Mouse (Mus musculus): Measurements from ENCODE around the gene Negr1.
A peak's percentile ranks its signal among the peaks of the same experiment; 100 is the strongest.
"Not testable (repeated sequence)": the region's sequence is repeated elsewhere in the genome, so short reads cannot be mapped to it uniquely, and the experiment has no call there.

The Negr1 gene

DNA sequence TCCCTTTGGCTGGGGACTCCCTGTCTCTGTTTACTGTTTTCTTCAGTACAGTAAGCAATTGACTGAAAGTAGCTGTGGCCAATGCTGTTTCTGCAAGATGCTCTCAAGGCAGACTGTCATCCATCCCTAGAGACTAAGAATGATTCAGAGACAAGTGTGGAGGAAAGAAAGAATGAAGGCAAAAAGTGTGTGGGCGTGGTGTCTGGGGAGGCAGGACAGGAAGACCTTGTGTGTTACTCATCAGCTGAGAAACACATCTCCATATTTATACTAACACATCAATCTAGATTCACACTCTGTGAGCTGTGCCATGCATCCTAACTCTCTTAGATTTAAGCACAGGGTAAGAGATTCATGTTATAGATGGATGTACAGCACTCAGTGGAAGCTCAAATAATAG, 431.2 kb downstream of the Negr1 start:
- DNase-seq (ENCODE audit: low spot score in 2 of 2): peak; percentile 36 to 60

DNA sequence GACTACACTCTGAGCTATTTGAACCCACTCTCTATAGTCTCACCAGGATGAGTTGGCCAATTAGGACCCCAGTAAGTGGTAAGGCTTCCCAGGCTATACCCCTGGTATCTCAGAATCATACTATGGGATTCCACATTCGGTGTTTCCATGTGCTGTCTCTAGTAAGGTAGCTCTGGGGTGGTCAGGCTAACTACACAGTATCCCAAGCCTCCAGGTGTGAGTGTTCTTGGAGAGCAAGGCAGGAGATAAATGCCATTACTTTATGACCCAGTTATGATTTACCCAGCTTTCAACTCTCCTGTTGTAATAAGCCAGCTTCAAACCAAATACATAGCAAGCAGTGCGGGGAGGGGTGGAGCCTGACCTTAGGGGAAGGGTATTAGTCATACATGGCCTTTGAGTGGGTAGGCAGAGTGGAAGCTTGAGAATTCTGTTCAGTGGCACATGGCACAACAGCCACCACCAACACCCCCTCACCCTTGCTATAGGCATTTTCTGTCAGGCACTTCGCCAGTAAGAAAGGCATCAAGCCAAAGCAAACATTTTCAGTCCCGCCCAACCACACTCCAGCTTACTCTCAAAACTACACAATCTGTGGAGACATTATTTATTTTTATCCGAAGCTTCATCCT, 437.7 kb downstream of the Negr1 start:
- DNase-seq (ENCODE audit: low spot score in 2 of 2): peak; percentile 59 to 72

DNA sequence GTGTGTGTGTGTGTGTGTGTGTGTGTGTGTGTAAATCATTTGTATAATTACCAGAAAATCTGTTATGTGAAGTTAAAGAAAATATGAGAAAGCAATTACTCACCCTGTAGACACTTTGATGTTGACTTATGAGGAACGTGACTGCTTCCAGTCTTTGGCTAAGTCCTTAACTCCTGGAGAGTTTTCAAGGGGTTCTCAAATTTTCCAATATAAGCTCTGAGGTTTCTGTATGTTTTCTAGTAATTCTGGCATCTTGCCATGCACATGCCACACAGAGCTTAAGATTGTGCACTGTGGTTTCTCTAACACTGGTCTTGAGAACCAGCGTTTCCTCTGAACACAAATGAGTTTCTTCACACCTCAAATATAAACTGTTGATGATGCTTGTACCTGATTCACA, 460.0 kb downstream of the Negr1 start:
- no peak for DNase-seq (ENCODE audit: low spot score in 2 of 2)

DNA sequence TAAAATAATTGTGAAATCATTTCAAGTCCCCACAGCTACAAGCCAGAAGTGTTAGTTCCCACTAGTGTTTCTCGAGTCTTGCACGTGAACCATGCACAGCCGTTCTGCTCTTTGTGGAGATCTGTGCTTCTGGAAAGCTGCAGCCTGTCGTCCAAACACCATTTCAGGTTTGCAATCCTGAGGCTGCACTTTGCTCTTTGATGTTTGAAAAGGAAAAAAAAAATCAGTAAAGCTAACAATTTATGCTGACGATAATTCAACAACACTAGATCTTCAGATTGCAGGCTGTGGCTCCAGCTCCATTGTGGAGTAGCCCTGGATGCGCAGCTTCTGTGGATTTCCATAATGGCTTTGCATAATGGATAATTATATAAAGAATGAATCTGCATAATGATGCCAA, 463.0 kb downstream of the Negr1 start:
- DNase-seq (ENCODE audit: low spot score in 2 of 2): no peak

DNA sequence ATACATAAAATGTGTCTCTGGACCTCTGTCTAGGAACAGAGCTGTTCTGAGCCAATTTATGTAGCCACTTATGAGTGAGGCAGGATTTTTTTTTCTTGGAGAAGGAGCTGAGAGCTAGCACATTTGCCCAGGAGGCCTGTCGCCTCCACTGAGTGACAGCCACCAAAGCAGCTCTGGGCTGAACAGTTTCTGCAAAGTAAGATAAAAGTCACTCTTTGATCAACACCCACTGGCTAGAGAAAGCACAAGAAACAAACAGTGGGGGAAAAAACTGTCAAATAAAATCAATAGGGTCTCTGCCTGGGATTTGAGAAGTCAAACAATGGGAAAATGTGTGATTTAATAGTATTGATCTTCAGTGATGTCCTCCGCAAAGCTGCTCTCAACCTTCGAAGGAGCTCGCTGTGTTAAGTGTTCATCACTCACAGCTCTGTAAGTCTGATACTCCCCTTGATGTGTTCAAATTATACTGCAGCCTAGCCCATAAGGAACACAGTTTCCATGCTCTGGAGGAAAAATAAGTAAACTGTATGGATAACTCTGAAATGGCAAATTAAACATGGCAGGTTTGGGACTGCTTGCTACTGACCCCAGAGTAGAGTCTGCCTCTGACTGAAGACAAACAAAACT, 470.0 kb downstream of the Negr1 start:
- DNase-seq (ENCODE audit: low spot score in 2 of 2): no peak

DNA sequence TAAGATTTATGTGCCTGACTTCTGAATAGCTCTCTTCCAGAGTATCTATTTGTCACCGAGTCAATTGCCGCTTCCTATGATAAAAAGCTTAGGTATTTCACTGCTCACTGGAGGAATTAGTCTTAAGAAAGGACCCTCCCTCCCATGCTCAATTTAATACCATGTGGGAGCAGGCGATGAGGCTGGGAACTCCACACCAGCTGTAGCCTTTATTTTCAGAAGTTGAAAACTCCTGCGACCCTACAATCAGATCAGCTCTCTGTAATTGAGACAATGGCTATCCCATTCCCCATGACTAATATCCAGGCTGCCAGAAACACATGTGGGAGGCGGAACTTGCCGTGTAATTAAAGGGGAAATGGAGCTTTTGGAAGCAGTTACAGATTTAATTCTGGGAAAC, 474.4 kb downstream of the Negr1 start:
- no peak for DNase-seq (ENCODE audit: low spot score in 2 of 2)

DNA sequence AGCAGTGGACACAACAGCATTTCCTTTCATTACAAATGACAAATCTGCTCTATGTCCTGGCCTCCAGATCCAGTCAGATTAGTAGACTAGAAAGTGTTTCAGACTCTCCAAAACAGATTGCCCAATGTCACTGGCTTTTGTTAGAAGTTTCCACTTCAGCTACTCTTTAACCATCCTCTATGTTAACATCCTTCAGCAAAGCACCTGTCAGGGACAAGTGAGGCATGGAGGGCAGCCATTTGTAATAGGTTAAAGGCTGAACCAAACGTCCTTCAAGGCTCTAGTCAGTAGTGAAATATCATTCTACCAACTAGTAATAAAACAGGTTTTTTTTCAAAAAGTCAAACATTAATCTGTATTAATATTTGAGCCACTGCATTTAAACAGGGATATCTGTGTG, 475.0 kb downstream of the Negr1 start:
- no peak for DNase-seq (ENCODE audit: low spot score in 2 of 2)

DNA sequence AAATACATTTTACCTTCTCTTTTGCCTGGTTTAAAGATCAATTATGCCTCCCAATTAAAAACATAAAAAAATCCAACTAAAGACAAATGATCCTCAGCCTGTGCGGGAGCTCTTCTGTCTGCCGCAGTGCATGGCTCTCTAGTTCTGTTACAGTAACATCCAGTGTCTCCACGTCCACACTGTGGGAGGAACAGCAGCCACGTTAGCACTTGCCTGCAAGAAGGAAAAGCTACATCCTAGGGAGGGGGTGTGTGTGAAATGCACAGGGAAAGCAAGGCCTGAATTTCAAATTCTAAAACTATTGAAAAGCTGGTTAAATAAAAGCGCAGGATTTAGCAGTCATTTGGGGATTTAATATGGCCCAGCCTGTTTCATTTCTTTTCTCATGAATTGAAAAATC, 479.0 kb downstream of the Negr1 start:
- peak; percentile 54 to 59 for DNase-seq (ENCODE audit: low spot score in 2 of 2)

DNA sequence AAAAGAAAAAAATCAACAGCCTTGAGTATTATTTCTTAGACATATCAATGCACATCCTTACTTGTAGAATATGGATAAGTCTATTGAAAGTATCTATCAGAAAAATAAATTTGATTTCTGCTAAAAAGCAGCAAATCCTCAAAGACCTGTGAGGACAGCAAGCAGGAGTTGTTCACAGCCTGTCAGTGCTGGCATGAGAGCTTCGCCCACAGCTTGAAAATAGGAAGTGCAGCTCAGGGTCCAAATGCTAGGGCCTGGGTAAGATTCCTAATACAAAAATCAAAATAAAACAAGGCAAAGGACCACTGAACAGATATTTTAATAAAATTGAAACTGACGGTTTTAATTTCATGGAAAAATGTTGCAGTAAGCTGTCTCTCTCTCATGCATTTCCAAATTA, 483.0 kb downstream of the Negr1 start:
- DNase-seq (ENCODE audit: low spot score in 2 of 2): no peak

DNA sequence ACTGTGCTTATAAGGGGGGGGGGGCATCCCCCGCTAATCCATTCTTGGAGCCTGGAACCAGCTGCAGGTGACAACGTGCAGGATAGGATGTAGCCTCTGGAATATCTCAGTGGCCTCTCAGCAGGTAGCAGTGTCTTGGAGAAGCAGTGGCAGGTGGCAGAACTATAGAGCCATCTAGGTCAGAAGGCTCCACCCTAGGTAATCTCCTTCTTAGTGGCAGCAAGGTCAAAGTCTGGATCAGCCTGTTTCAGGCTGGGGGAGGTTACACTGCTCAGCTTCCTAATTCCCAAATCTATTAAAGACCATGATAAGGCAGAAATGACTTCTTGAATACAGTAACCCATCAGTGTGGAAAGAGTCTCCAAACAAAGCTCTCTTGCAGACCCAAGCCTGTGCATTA, 502.8 kb downstream of the Negr1 start:
- DNase-seq (ENCODE audit: low spot score in 2 of 2): not testable (repeated sequence)

DNA sequence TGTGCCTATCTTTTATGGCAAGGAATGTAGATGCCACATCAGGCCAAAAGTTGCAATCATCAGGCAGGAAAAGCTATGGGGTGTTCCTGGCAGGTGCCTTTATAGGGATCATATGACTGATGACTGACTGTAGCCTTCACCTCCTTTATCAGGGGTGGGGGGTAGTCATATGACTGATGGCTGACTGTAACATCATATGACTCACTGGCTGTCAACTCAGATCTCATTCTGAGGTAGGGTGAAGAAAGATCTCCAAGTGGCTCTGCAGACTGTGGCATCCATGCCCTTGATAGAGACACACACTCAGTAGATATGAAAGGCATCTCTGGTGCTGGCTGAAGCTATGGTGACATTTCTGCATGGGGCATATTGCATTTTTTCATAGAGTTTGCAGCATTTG, 504.7 kb downstream of the Negr1 start:
- no peak for DNase-seq (ENCODE audit: low spot score in 2 of 2)

DNA sequence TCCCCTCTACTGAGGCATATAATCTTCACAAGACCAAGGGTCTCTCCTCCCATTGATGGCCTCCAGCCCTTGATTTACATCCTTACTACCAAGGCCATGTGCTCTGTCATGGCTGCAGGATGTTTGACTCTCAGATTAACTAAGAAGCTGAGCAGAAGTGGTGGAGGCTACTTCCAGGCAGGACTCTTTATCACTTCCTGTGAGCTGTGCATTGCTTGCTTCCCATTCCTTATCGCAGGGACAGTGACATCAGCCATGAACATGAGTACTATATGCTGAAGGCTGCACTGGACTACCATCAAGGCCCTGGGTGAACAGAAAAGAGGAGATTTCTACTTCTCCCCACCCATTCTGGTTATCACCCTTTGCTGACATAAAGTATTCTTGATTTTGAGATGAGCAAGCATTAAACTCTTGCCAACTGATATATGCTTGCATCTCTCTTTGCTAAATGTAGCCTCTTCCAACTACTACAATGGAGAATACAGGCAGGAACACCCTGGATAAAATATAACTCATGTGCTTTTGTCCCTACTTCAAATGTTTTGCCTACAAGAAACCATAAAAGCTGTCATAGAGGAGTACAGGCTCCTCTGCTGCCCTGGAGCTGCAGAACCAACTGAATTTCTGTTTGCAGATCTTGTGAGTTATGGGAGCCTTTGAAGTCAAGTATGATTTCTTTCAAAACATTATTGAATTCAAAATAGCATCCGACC, 517.8 kb downstream of the Negr1 start:
- no peak for DNase-seq (ENCODE audit: low spot score in 2 of 2)

DNA sequence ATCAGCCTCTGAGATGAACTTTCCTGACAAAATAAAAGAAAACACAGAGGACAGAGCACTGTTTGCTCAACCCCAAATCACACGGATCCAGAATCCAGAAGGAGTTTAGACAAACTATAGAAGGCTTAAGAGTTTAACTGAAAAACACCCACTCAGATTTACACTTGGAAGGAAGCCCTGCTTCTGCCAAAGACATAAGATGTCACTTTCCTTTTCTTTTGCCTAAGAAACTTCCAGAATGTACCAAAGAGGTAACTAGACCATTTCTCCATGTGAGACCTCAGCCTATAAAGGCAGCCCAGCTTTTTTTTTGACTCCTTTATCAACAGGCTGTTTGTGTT, 518.3 kb downstream of the Negr1 start:
- DNase-seq (ENCODE audit: low spot score in 2 of 2): no peak

DNA sequence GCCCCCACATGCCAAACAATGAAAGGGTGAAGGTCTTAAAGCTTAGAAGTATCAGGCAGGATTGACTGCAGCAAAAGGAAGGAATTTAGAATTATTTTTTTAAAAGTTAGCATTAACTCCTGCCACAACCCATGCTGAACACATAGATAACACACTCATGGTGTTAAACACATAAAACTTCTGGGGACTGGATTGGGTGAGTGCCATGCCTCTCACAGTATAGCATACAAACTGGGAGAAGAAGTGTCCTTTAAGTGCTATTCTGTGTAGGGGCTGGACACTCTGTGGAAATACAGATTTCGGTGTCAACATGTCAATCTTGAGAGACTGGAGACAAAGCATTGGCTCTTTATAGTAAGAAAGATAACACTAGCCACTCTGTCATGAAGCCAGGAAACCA, 519.0 kb downstream of the Negr1 start:
- no peak for DNase-seq (ENCODE audit: low spot score in 2 of 2)

DNA sequence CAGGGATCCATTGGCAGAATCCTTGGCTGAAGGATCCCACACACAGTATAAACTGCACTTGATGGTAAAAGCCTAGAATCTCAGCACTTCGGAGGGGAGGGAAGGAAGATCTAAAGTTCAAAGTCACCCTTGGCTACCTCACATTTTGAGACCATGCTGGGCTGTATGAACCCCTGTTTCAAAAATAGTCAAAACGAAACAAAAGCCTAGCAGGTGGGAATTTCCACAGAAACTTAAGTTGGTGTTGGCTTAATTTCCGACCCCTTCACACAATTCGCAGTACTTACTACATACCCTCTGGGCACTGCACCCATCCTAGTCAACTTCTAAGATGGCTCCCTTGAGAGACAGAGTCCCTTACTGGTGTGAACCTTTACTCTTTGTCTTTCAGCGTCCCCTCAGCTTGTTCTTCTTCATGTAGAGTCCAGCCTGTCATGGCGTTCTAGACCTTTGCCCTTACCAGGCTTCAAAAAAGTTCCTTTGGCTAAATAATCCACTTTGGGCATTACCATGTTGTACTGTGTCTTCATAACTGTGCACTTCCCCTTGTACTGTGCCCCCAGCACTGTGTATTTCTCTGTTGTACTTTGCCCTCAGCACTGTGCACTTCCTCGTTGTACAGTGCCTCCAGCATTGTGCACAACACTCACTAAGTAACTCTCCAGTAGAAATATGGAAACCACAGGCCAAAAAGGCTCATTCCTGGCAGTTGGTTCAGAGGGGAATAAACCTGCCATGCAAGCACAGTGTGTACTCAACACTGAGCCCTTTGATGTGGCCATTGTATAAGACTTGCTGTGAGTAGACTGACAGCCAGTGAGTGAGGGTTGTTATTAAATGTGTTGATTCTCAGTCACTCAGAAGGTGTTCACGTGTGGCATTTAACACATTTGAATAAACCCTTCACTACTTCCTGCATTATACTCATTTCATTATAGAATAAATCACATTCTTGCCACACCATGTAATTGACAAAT, 521.5 kb downstream of the Negr1 start:
- no peak for DNase-seq (ENCODE audit: low spot score in 2 of 2)

DNA sequence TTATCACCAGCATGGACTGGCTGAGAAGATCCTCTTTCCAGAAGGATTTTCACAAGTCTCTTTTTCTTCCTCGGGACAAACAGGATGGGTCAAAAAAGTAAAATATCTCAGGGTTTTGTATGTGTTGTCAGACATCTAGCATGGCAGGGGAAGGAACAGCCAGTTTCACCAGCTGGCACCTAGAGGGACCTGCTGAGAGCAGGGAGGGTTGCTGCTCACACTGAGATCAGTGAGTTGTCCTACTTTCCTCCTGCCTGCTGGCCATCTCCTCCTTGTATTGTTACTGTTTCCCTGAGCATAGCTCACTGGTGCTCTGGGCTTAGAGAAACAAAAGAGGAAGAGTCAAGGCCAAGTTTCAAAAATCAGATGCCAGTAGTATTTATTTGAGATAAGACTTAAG, 523.6 kb downstream of the Negr1 start:
- DNase-seq (ENCODE audit: low spot score in 2 of 2): no peak

DNA sequence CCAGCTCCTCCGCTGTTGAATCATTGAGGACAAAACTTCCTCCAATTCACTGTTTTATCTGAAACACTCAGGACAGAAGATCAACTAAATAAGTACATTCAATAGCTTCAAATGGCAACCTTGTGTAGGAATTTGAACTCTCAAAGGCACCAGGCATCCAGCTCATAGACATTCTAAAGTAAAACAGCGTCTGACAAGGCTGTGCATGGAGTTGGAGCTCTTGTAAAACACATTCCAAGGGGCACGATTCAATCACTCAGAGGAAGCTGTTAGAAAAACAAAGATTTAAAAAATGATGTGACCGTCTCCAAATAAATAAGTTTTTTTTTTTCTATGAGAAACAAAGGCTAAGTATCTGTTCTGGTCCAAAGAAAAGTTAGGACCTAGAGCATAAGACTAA, 528.5 kb downstream of the Negr1 start:
- DNase-seq (ENCODE audit: low spot score in 2 of 2): no peak

DNA sequence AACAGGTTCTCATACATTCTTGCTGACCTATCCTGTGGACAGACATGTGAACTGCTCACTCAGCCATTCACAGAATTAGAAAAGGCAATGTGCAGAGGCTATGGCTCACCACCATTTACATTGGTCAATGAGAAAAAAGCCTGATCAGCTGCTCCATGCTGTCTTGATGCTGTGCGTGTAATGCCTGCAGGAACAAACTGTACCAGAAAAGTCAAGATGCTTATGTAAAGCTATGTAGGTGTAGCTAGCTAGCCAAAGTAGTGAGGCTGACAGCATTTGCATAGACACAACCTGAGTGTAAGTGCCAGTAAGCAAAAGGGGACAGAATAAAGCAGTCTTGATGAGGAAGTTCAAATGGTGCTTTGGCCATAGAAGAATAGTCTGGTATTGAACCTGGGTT, 534.7 kb downstream of the Negr1 start:
- no peak for DNase-seq (ENCODE audit: low spot score in 2 of 2)

DNA sequence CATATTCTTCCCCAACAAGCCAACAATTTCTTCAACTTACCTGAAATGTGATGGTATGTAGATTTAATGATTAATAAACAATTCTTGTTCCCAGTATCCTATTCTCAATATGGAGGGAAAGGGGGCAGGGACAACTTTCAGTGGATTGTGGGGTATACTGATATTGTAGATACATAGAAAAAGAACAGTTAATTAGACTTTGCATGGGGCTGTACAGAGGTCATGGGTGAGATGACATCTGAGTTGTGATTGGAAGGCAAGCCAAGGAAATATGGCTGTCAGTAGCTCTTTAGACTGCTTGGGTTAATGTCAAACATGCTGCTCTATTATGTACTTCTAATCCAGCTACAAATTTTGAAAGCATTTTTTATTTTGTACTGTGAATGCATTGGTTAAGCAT, 535.9 kb downstream of the Negr1 start:
- DNase-seq (ENCODE audit: low spot score in 2 of 2): no peak

DNA sequence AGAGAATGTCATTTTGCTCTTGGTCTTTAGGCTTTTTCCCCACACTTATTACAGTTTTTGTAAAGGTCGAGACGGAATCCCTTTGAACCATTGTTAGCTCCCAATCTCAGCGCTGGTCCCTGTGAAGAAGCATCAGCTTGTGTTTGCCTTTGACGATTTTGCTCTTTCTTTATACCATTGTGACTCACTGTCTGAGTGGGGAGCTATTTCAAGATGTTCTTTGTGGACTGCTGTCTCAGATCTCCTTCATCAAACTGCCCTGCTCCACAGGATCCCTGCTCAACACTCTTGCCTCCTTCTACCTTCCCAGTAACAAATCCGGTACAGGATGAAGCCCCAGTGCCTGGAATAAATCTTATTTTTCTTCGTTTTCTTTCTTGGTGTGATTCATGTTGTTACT, 536.8 kb downstream of the Negr1 start:
- peak in 1 of 2 experiments; percentile 29 for DNase-seq (ENCODE audit: low spot score in 2 of 2)

DNA sequence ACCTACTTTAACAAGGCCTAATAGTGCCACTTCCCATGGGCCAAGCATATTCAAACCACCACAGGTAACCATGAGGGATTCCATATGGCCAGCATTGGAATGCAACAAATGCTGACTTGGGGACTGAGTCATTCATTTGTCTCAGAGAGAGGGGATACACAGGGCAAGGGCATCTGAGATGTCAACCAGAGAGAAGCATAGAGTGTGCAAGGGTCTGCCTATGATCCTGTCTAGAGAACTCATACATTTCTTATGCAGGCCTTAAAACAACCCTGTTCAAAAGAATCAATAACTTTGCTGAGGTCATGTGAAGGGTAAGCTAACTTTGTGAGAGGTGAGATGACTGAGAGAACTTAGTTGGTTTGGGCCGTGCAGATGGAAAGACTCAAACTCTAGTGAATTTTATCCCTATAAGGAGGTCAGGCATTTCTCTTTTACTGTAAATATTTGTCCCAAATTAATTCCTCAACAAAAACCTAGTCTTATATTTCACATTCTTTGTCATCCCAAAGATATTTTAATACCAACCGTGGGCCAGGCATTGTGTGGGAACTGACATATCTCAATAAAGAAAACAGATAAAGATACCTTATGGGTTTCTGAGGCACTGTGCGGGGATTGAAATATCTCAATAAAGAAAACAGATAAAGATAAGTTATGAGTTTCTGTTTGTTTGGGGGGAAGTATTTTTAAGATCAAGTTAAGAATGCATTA, 543.4 kb downstream of the Negr1 start:
- no peak for DNase-seq (ENCODE audit: low spot score in 2 of 2)

All from right cerebral cortex, adult 2 months (tissue).